Mouse (Mus musculus): Measurements from ENCODE around the gene Sorl1.

GRCm38 (mm10) chr9:42039000-42039992 lies 84.8 kb downstream of the Sorl1 start:
- TF ChIP-seq CTCF (conservative IDR thresholded peaks at IDR 0.05; ENCODE audit: low read length) (no peak), NANOG (IDR thresholded peaks at IDR 0.05; ENCODE audit: borderline replicate concordance, low read length) (no peak), POU5F1 (IDR thresholded peaks at IDR 0.05; ENCODE audit: borderline replicate concordance, low read length) (no peak)
